Mouse (Mus musculus): ENCODE measurements around the gene Nxnl1. TPM values are rescaled to one million over a fixed set of nuclear protein-coding genes. Genes with fewer than 3 reads are reported as not detected.
"Not testable (repeated sequence)": the region's sequence is repeated elsewhere in the genome, so short reads cannot be mapped to it uniquely, and the experiment has no call there.

Gene Nxnl1
- polyA plus RNA-seq, 1 experiment = not detected

DNA sequence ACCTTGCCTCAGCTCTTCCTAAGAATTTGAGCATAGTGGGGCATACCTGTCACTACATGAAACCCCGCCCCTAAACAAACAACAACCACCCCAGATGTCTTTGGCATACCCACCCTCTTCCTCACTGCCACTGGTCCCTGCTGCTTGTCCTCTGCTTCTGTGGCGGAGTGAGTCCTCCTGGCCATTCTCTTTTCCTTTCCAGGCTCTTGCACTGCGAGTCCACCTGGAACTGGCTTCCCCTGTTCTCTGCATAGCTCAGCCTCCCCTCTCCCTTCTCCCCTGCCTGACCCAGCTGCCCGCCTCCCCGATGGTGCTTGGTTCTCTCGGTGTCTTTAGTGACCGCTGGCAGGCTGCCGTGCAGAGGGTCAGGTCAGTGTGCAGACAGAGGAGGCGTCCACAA is 22.6 kb downstream of the Nxnl1 start:
- Histone ChIP-seq H3K4me1 (ENCODE audit: control insufficient read depth, insufficient read depth, insufficient read length, low read length) (peaks cover 9% of the 10 kb centered on the region), H3K27me3 (ENCODE audit: control insufficient read depth, insufficient read depth, low read length) (no peaks in the 10 kb centered on the region), H3K36me3 (ENCODE audit: control insufficient read depth, insufficient read depth, low read length) (peaks cover 31% of the 10 kb centered on the region), H3K27ac (ENCODE audit: insufficient read depth, low read depth, low read length) (no peak overlapping the region), H3K4me3 (ENCODE audit: low read depth, low read length) (peak overlapping the region; percentile 82)
- WGBS = 81% methylated on average over 9 of the region's 9 CpGs
- TF ChIP-seq CTCF (IDR thresholded peaks at IDR 0.05; ENCODE audit: extremely low read depth, insufficient read length, insufficient replicate concordance, low read depth, low read length) = no peak
- TF ChIP-seq POLR2A (IDR thresholded peaks at IDR 0.05; ENCODE audit: low read depth, low read length) = no peak

DNA sequence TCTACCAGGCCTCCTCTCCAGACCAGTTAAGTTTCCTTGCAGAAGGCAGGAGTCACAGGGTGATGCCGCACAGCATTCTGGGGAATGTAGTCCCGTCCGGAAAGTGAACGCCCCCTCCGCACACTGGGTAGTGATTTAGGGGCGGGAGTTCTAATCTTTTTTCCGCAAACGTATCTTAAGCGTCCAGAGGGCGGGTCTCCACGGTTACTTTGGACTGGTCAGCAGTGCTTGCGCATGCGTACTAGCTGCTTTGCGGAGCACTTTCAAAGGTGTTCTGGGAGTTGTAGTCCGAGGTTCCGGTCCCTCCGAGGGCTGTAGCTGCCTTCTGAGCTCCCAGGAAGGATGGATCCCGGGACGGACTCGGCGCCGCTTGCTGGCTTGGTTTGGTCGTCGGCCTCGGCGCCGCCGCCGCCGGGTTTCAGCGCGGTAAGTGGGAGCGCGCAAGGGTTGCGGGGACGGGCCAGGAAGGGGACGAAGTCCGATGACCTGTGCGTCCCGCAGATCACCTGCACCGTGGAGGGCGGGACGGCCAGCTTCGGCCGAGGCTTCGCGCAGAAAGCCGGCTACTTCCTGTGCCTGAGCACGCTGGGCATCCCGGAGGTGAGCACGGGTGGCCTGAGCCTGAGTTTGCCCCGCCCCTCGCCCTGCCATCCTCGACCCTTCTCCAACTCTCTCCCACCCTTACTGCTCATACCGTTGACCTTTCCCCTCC is 23.6 kb downstream of the Nxnl1 start, which contains the start of gene Mvb12a:
Gene Mvb12a, plus strand, starts transcription at position 291 of the 712 bp plus-strand sequence.
- no peaks in the 10 kb centered on the region for H3K27me3 ChIP-seq (ENCODE audit: control insufficient read depth, insufficient read depth, low read length)
- TF ChIP-seq CTCF (IDR thresholded peaks at IDR 0.05; ENCODE audit: extremely low read depth, insufficient read length, insufficient replicate concordance, low read depth, low read length) (no peak), POLR2A (IDR thresholded peaks at IDR 0.05; ENCODE audit: low read depth, low read length) (peak; percentile 65; the same call in 1 of the 2 replicates)
- peaks cover 23% of the 10 kb centered on the region for H3K36me3 ChIP-seq (ENCODE audit: control insufficient read depth, insufficient read depth, low read length)
- H3K4me1 ChIP-seq (ENCODE audit: control insufficient read depth, insufficient read depth, insufficient read length, low read length) = peaks cover 9% of the 10 kb centered on the region
- peak within 1 kb of the TSS; percentile 76 for H3K27ac ChIP-seq (ENCODE audit: insufficient read depth, low read depth, low read length)
- peak within 1 kb of the TSS; percentile 82 for H3K4me3 ChIP-seq (ENCODE audit: low read depth, low read length)
- whole genome bisulfite sequencing = under 1% methylated on average over 55 of the region's 55 CpGs

DNA sequence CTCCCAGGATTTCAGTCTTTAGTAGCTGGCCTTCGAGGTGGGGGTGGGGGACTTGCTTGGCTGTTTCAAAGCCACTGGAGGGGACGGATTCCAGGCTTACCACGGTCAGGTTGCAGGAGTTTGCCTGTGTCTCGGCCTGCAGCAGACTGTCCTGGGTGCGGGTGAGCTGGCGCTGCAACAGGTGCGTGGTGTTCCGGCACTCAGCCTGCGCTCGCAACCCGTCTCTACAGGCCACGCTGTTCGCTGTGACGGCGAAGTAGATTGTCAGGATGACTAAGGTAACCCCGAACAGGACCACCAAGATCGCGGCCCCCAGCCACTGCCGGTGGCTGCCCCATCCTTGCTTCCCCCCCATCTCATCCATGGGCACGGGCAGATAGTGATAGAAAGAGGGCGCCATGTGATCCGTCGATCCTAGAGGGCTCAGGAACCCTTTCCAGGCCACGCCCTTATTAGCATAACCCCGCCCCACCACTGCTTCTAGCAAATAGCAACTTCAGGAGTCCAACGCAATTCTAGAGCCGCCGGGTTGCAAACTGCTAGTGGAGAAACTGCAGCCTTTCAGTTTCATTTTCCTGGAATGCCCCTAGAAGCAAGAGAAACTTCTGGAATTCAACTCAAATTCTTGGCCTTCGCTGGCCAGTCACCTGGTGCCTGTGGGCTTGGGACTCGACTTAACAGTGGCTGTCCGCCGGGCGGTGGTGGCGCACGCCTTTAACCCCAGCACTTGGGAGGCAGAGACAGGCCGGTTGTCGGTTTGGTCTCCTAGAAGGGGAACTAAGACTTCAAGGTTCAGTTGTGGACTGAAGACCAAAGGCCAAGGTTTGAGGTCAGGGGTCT is 29.2 kb downstream of the Nxnl1 start, which contains the start of gene Bst2:
Gene Bst2, minus strand, starts transcription at position 429 of the 840 bp plus-strand sequence.
- Histone ChIP-seq H3K27ac (ENCODE audit: insufficient read depth, low read depth, low read length) (peak within 1 kb of the TSS; percentile 95), H3K4me3 (ENCODE audit: low read depth, low read length) (peak within 1 kb of the TSS; percentile 79), H3K27me3 (ENCODE audit: control insufficient read depth, insufficient read depth, low read length) (no peaks in the 10 kb centered on the region), H3K36me3 (ENCODE audit: control insufficient read depth, insufficient read depth, low read length) (no peaks in the 10 kb centered on the region), H3K4me1 (ENCODE audit: control insufficient read depth, insufficient read depth, insufficient read length, low read length) (peaks cover 8% of the 10 kb centered on the region)
- no peak for TF ChIP-seq CTCF (IDR thresholded peaks at IDR 0.05; ENCODE audit: extremely low read depth, insufficient read length, insufficient replicate concordance, low read depth, low read length)
- no peak; the same call in 1 of the 2 replicates for TF ChIP-seq POLR2A (IDR thresholded peaks at IDR 0.05; ENCODE audit: low read depth, low read length)
- 2% methylated on average over 37 of the region's 37 CpGs for WGBS

DNA sequence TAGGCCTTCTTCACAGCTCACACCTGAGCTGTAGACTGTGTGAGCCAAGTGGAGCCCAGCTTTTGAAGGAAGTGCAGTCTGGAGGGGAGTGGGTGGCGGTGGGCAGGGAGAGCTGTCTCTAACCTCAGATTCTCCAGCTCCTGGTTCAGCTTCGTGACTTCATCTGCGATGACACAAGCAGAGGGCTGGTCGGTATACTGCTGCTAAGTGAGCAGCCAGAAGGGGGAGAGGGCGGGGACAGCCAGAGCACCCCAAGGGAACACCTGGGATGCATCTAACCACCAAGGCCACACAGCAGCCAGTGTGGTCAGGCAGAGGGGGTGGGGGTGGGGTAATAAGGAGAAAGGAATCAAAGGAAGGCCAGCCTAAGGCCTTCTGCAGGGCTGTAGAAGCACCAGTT is 30.7 kb downstream of the Nxnl1 start:
- Histone ChIP-seq H3K4me1 (ENCODE audit: control insufficient read depth, insufficient read depth, insufficient read length, low read length) (peaks cover 8% of the 10 kb centered on the region), H3K4me3 (ENCODE audit: low read depth, low read length) (peak overlapping the region; percentile 11)
- 82% methylated on average over 5 of the region's 5 CpGs for WGBS

DNA sequence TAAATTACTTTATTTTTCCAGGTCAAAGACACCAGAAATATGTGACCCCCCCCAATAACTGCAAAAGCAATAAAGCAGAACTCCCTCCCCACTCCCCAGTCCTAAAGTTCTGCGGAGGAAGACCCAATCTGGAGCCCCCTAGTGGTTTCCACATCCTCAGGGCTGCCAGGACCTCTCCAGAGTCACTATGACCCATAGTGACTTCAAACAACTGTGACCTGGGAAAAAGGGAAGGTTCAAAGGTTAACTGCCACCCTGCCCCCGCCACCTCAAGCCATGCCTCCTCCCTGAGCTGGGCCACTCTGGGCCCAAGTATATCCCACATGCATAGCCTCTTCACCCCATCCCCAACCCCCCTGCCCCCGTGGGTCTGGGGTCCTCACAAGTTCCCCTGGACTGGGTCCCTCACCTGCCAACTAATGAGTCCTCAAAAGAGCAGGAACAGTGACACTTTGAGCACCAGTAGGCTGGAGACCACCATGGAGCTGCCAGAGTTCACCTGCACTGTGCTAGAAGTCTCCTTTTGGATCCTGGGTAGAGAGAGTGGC is 32.1 kb downstream of the Nxnl1 start:
- Histone ChIP-seq H3K27me3 (ENCODE audit: control insufficient read depth, insufficient read depth, low read length) (no peaks in the 10 kb centered on the region), H3K27ac (ENCODE audit: insufficient read depth, low read depth, low read length) (no peak overlapping the region), H3K36me3 (ENCODE audit: control insufficient read depth, insufficient read depth, low read length) (no peaks in the 10 kb centered on the region), H3K4me3 (ENCODE audit: low read depth, low read length) (no peak overlapping the region), H3K4me1 (ENCODE audit: control insufficient read depth, insufficient read depth, insufficient read length, low read length) (peaks cover 8% of the 10 kb centered on the region)
- TF ChIP-seq CTCF (IDR thresholded peaks at IDR 0.05; ENCODE audit: extremely low read depth, insufficient read length, insufficient replicate concordance, low read depth, low read length) = no peak
- no peak for TF ChIP-seq POLR2A (IDR thresholded peaks at IDR 0.05; ENCODE audit: low read depth, low read length)
- 57% methylated on average over 3 of the region's 3 CpGs for WGBS

More for the DNA sequence above, 30.7 kb downstream of the Nxnl1 start:
- Histone ChIP-seq H3K27ac (ENCODE audit: insufficient read depth, low read depth, low read length) (no peak overlapping the region), H3K36me3 (ENCODE audit: control insufficient read depth, insufficient read depth, low read length) (no peaks in the 10 kb centered on the region), H3K27me3 (ENCODE audit: control insufficient read depth, insufficient read depth, low read length) (no peaks in the 10 kb centered on the region)
- TF ChIP-seq CTCF (IDR thresholded peaks at IDR 0.05; ENCODE audit: extremely low read depth, insufficient read length, insufficient replicate concordance, low read depth, low read length) = no peak
- no peak for TF ChIP-seq POLR2A (IDR thresholded peaks at IDR 0.05; ENCODE audit: low read depth, low read length)

DNA sequence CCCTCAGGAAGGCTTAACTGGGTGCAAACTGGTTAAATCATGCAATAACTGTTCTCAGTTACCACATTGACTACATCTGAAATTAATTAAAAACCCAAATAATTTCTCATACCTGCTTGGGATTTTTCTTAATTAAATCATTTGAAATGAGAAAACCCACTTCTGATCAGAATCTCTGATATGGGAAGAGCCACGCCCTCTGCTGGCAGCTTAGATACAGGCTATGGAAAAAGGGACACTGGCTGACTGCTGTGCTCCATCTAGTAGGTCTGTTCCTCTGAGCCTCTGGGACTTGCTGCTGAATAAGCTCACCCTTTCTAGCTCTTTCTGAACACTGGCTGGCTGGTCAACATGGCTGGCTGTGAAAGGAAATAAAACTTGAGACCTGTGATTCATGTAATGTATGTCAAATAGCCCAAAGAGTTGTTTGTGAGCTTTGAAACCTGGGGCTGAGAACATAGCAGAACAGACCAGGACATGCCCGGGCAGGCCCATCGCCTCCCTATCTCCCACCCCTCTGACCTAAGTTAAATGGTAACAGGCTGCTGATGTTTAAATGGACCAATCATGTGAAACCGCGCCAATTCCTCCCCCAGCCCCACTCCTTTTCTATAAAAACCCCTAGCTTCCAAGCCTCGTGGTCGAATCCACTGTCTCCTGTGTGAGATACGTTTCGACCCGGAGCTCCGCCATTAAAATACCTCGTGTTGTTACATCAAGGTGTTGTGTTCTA is 35.5 kb downstream of the Nxnl1 start:
- H3K4me3 ChIP-seq (ENCODE audit: low read depth, low read length); H3K36me3 ChIP-seq (ENCODE audit: control insufficient read depth, insufficient read depth, low read length); H3K4me1 ChIP-seq (ENCODE audit: control insufficient read depth, insufficient read depth, insufficient read length, low read length); H3K27me3 ChIP-seq (ENCODE audit: control insufficient read depth, insufficient read depth, low read length); H3K27ac ChIP-seq (ENCODE audit: insufficient read depth, low read depth, low read length): not testable (repeated sequence)
- peak; percentile 33; the same call in 1 of the 2 replicates for TF ChIP-seq CTCF (IDR thresholded peaks at IDR 0.05; ENCODE audit: extremely low read depth, insufficient read length, insufficient replicate concordance, low read depth, low read length)
- 73% methylated on average over 8 of the region's 12 CpGs for WGBS

Measured in small intestine, adult 2 months (tissue).